Mouse (Mus musculus) myocyte (in vitro differentiated cells): ENCODE data around the gene Eddm3b.

Experiments
- CEBPB ChIP-seq: IDR thresholded peaks from 2 replicates; pipeline ENCODE4 v1.6.1; 2011; ENCODE audit warnings: mild to moderate bottlenecking, moderate library complexity; ENCODE audit not compliant: poor library complexity, insufficient read depth, severe bottlenecking
- E2F4 ChIP-seq: IDR thresholded peaks from one replicate; pipeline ENCODE4 v1.6.1; 2011; ENCODE audit warnings: mild to moderate bottlenecking, control low read depth, moderate library complexity; ENCODE audit not compliant: insufficient read depth
- POLR2A ChIP-seq: IDR thresholded peaks from one replicate; pipeline ENCODE4 v1.6.1; 2011; ENCODE audit warnings: low read depth, mild to moderate bottlenecking, control low read depth, moderate library complexity; ENCODE audit not compliant: insufficient read length

- TF ChIP-seq CEBPB: no peak
- TF ChIP-seq POLR2A: no peak
- no peak for TF ChIP-seq E2F4
These were observed 28.3 kb upstream of the Eddm3b start for GRCm38 (mm10) chr14:51085911-51086310.
